Mouse (Mus musculus): ENCODE results near the gene Inpp5a.

Gene Inpp5a

GRCm38 (mm10) chr7:139584221-139585175 is 195.6 kb downstream of the Inpp5a start:
- peak; percentile 39 to 41 for DNase-seq

GRCm38 (mm10) chr7:139585183-139585821 is 196.4 kb downstream of the Inpp5a start:
- peak; percentile 25 to 26 for DNase-seq

- DNase-seq: no peak
Observed at GRCm38 (mm10) chr7:139587919-139588318, 199.0 kb downstream of the Inpp5a start.

GRCm38 (mm10) chr7:139590302-139590701 is 201.4 kb downstream of the Inpp5a start:
- DNase-seq: peak; percentile 65 to 73

DNA sequence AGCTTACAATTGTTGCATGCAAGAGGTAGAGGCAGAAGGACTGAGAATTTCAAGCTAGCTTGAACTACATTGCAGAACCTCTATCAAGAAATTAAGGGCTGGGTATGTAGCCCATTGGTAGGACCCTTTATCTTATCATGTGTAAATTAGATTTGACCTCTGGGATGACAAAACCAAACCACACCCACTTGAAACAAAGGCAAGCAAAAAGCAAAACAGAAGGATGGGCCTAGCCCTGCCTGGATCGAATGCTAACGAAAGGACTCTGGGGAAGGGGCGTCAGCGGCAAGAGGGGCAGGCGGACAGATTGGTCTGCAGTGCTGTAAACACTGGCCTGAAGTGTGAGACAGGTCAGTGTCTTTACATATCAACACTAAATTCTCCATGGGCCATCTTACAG is 202.4 kb downstream of the Inpp5a start:
- DNase-seq: no peak

DNA sequence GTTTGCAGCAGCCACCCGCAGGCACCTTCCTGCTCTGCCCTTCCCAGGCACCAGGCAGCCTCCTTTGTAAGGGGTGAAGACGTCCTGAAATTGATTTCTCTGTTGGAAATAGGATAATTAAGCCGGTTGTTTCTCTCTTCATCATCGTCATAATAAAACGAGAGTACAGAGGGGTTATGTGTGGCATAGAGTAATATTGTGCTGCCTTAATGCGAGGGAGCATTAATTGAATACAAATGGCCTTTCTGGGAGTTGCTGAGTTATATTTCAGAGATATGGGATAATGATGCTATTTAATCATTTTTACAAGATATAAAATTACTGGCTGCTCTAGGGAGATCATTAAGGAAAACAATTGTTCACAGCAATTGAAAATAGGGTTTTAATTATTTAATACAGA is 206.4 kb downstream of the Inpp5a start:
- no peak for DNase-seq

GRCm38 (mm10) chr7:139595862-139596261 is 207.0 kb downstream of the Inpp5a start:
- DNase-seq: no peak

DNA sequence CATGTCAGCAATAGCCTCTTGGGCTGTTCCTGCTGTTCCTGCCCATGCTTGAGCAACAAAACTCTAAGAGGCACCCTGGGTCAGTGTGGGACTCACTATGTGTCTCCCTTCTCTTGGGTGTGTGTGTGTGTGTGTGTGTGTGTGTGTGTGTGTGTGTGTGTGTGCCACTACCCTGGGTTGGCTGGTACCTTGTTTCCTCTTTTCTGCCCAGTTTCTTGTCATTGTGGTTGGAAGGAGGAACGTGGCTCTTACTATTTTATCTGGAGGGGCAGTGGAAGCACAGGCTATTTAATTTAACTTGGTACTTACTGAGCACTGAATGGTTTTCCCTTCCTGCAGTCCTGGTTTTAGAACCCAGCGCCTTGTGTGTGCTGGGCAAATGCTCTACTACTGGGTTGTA is 221.4 kb downstream of the Inpp5a start:
- no peak for DNase-seq

DNA sequence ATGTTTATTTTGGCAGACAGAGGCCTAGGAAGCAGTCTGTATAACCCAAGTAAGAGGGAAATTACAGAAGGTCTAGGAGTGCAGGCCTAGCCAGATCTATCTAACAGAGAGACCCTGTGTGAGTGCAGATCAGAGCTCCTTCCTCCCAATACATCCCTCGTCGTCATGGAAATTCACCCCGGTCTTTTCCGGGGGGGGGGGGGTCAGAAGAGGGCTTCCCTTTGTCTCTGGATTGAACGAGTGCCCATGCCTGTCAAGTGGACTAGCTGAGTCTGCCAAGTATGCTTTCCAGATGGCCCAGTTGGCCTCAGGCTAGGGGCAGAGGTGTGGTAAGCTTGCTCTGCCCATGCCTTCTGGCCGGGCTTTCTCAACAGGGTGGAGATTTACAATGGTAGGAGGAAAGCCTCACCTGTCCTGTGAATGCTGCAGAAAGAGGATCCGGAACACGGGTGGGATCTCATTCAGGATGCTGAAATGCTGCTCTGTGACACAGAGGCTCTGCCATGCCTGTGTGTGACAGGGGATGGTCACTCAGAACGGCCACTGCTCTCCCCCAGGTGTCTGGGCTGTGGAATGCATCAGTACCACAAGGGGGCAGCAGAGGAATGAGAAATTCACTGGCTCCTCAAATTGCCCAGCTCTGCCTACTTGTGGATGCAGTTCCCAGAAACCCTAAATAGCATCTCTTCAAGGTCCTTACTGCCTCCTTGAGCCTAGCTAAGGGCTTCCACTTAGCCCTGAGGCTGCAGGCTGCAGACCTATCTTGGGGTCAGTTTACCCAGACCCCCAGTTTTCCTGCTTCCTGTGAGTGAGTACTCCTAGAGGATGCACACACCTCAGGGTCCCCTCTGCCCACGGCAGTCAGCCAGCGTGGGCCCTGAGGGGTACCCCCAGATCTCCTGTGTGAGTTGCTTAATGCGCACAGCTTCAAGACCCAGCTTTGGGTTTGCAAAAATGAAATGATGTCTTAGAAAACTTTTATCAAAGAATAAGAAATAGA is 227.2 kb downstream of the Inpp5a start:
- DNase-seq: peak; percentile 91

GRCm38 (mm10) chr7:139622568-139622967 is 233.7 kb downstream of the Inpp5a start:
- no peak for DNase-seq

- DNase-seq: peak; percentile 26 to 41
Observed at GRCm38 (mm10) chr7:139625156-139625555, 236.2 kb downstream of the Inpp5a start.

Measured in cerebellum, postnatal 14 days (tissue).